ENCODE assay signal across 10 mouse cellular contexts in the genomic region with DNA sequence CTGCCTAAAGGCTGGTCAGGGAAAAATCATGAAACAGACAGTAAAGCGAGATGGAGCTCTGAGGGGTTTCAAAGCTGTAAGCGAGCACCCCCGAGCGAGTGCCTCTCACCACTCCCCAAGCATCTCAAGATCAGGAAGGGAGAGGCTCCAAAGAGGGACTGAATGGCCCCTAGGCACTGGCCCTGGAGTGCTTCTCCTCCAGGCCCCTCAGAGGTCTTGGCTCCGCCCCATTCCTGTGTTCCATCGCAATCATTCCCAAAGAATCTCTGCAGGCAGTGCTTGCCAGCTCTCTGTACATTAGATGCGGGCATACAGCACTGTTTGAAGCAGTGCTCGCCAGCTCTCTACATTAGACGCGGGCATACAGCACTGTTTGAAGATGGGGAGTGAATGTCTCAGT.
A peak's percentile ranks its signal among the peaks of the same experiment; 100 is the strongest.
DNase-seq lines count a peak whose midpoint lies in the region; ATAC-seq and TF ChIP-seq lines count a peak whose summit lies in the region.
"Had no signal": no experiment of that assay in that cellular context is flagged by ENCODE, and none has a peak within 500 bp of the region (broad histone marks: within the 10 kb centered on the region; RNA-seq: fewer than 3 reads in every experiment).

No protein-coding gene starts in this region.

- no peak for DNase-seq in intestine, embryonic 14.5 days (ENCODE audit: low spot score)
- peak; percentile 72 for DNase-seq in 3T3-L1 (ENCODE audit: low read depth, low spot score)
- no peak for DNase-seq in embryonic facial prominence, embryonic 10.5 days (ENCODE audit: low spot score)
- DNase-seq in retina, postnatal 1 day = no peak
- no peak for DNase-seq in left cerebral cortex, postnatal 25 days (ENCODE audit: low spot score in 2 of 2)
- DNase-seq in frontal cortex, postnatal 10 days (ENCODE audit: low spot score in 2 of 2) = no peak
- DNase-seq: adrenal gland, postnatal 10 days; cerebellum, adult 18-20 months had no signal

- H3K36me3 ChIP-seq in intestine, embryonic 14.5 days (ENCODE audit: control insufficient read depth, insufficient read depth, low read length) = peaks cover 24% of the 10 kb centered on the region
- peaks cover 24% of the 10 kb centered on the region for H3K36me3 ChIP-seq in intestine, postnatal 0 days (ENCODE audit: control insufficient read depth, insufficient read depth)
- H3K36me3 ChIP-seq in embryonic facial prominence, embryonic 10.5 days (replicated peaks) = peaks cover 73% of the 10 kb centered on the region
- H3K36me3 ChIP-seq in limb, embryonic 15.5 days = peaks cover 33% of the 10 kb centered on the region

- H3K4me3 ChIP-seq in intestine, embryonic 14.5 days (ENCODE audit: low read depth, low read length) = no peak overlapping the region
- H3K4me3 ChIP-seq in intestine, postnatal 0 days (ENCODE audit: low read depth, low read length) = no peak overlapping the region
- no peak overlapping the region for H3K4me3 ChIP-seq in embryonic facial prominence, embryonic 10.5 days
- H3K4me3 ChIP-seq in limb, embryonic 15.5 days = no peak overlapping the region

- intact Hi-C loops in left cerebral cortex, postnatal 25 days (cut with DNase I) = loop anchor here (5.0 kb wide), 1 partner anchor 54 kb away; no protein-coding TSS in a partner anchor

- no peaks in the 10 kb centered on the region for H3K9me3 ChIP-seq in intestine, embryonic 14.5 days (ENCODE audit: control insufficient read depth, low read length)
- H3K9me3 ChIP-seq in intestine, postnatal 0 days (ENCODE audit: control insufficient read depth) = no peaks in the 10 kb centered on the region
- H3K9me3 ChIP-seq in embryonic facial prominence, embryonic 10.5 days = no peaks in the 10 kb centered on the region
- H3K9me3 ChIP-seq in limb, embryonic 15.5 days = no peaks in the 10 kb centered on the region

- no peak for TF ChIP-seq CTCF in intestine, postnatal 0 days (IDR thresholded peaks at IDR 0.05; ENCODE audit: low read depth)

- H3K4me1 ChIP-seq in intestine, embryonic 14.5 days (replicated peaks; ENCODE audit: control insufficient read depth, insufficient read depth, low read length) = peaks cover 73% of the 10 kb centered on the region
- no peaks in the 10 kb centered on the region for H3K4me1 ChIP-seq in intestine, postnatal 0 days (replicated peaks; ENCODE audit: control insufficient read depth, insufficient read depth, low read length)
- H3K4me1 ChIP-seq in embryonic facial prominence, embryonic 10.5 days = peaks cover 92% of the 10 kb centered on the region
- peaks cover 84% of the 10 kb centered on the region for H3K4me1 ChIP-seq in limb, embryonic 15.5 days

- 39% methylated on average over 10 of the region's 10 CpGs for WGBS in intestine, embryonic 14.5 days
- WGBS in intestine, postnatal 0 days = 57% methylated on average over 10 of the region's 10 CpGs
- WGBS in embryonic facial prominence, embryonic 10.5 days = 78% methylated on average over 10 of the region's 10 CpGs
- 26% methylated on average over 10 of the region's 10 CpGs for WGBS in limb, embryonic 15.5 days

- H3K27ac ChIP-seq in intestine, embryonic 14.5 days (ENCODE audit: low read depth) = peak overlapping the region; percentile 52
- H3K27ac ChIP-seq in intestine, postnatal 0 days (ENCODE audit: low read depth, low read length) = no peak overlapping the region
- peak overlapping the region; percentile 70 for H3K27ac ChIP-seq in embryonic facial prominence, embryonic 10.5 days (replicated peaks)
- peak overlapping the region; percentile 80 for H3K27ac ChIP-seq in limb, embryonic 15.5 days

- no peak overlapping the region for H3K9ac ChIP-seq in intestine, embryonic 14.5 days (ENCODE audit: low read length)
- no peak overlapping the region for H3K9ac ChIP-seq in intestine, postnatal 0 days (ENCODE audit: low read depth, low read length)
- no peak overlapping the region for H3K9ac ChIP-seq in limb, embryonic 15.5 days

- H3K27me3 ChIP-seq in intestine, embryonic 14.5 days (replicated peaks; ENCODE audit: control insufficient read depth, insufficient read depth, low read length) = no peaks in the 10 kb centered on the region
- H3K27me3 ChIP-seq in intestine, postnatal 0 days (replicated peaks; ENCODE audit: control insufficient read depth, insufficient read depth, low read length) = no peaks in the 10 kb centered on the region
- H3K27me3 ChIP-seq in embryonic facial prominence, embryonic 10.5 days (replicated peaks; ENCODE audit: low read depth, poor library complexity, severe bottlenecking) = no peaks in the 10 kb centered on the region
- H3K27me3 ChIP-seq in limb, embryonic 15.5 days = no peaks in the 10 kb centered on the region

- no peak for ATAC-seq in intestine, embryonic 14.5 days (replicated peaks; ENCODE audit: low FRiP score, low TSS enrichment, low read depth)
- ATAC-seq in intestine, postnatal 0 days = no peak
- peak; percentile 55 for ATAC-seq in limb, embryonic 15.5 days (ENCODE audit: insufficient number of reproducible peaks, low FRiP score, low TSS enrichment, low read depth)

- H3K4me2 ChIP-seq in intestine, embryonic 14.5 days (ENCODE audit: low read length) = no peak overlapping the region; the same call in 1 of the 2 replicates
- no peak overlapping the region for H3K4me2 ChIP-seq in intestine, postnatal 0 days (replicated peaks; ENCODE audit: low read depth)
- peak overlapping the region; percentile 17; the same call in 1 of the 2 replicates for H3K4me2 ChIP-seq in limb, embryonic 15.5 days
